Mouse (Mus musculus): ENCODE measurements at regions not wholly inside any gene's neighbourhood (a gene's known extent, or its start where the extent isn't known, plus 50 kb on each side); places are given as distances from the start of the nearest gene placed in this dataset.
A peak's percentile ranks its signal among the peaks of the same experiment; 100 is the strongest.
"Not testable (repeated sequence)": the region's sequence is repeated elsewhere in the genome, so short reads cannot be mapped to it uniquely, and the experiment has no call there.

DNA sequence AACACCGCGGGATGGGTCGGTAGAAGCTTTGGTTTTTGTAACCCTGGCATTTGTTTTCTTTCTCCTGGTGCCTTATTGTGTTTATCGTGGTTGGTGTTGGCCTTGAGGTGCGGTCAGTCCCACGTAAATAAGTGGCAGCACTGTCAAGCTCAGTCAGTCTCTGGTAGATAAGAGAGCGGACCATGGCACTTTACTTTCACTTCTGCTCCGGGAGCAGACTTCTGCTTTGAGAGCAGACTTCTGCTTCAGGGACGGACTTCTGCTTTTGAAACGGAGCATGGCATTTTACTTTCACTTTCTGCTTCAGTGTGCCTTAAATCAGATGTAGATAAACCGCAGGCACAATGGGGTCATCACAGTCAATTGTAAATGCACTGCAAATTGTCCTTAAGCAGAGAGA lies 54.3 kb upstream of the Ccdc66 start:
- intact Hi-C loops (cut with DNase I); DNase-seq: not testable (repeated sequence)

DNA sequence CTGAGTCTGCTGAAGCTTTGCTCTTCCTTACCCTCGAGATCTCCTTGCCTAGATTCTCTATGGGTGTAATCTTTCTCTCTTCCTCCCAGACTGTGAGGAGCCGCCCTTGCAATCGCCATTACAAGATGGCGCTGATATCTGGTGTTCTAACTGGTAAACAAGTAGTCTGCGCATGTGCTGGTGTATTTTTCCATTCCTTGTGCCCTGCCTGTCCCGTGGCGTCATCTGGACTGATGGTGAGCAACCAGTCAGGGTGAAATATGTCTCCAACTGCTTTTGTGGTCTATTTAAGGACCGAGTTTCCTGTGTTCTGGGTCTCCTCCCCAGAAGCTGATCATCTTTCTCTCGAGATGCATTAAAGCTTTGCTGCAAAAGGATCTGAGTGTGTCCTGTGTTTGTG lies 53.7 kb upstream of the Ccdc66 start:
- DNase-seq; intact Hi-C loops (cut with DNase I): not testable (repeated sequence)

DNA sequence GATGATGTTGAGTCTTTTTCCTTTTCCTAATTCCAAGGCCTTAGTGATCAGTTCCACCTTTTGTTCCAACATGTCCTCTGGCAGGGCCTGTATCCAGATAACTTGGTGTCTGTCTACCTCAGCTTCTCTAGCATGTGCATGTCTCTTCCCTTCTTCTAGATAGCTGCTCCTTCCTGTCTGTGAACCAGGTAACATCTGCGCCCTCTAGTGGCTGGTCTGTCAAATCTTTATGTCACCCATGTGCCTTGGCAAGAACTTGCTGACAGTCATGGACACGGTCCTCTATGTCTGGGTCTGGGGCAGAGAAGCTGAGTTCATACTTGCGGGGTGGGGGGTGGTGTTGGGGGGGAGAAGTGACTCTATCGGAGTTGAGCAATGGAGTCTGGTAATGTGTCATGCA lies 52.2 kb upstream of the Ccdc66 start:
- DNase-seq: peak; percentile 68
- intact Hi-C loops (cut with DNase I): no loop called here

DNA sequence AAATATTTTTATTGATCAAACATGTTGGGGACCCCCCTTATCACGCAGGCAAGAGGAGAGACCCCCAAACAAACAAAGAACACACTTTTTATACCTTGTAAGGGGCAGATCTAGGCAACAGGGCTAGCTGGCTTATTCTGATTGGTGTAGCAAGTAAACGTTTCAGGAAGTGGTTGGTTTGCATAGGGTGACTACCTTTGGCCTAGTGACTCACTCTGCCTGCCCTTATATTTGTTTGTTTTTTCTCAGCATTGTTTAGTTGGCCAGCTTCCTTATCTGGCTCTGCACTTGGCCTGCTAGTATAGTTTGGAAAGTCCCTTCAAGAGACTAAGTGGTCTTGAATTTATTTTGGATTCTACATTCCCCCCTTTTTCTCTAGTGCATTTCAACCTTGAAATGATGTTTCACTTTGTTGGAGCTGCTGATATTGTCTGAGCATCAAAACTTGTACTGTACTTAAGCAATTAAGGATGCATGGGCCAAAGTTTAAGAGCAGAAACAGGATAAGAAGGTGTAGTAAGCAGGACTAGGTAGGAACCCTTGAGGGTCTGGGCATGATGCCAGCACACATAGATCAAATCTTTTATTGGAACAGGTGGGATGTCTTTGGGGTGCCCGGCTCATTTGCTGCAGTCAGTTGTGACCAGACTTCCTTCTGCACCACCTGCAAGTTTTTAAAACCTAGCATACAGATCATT lies 50.7 kb upstream of the Ccdc66 start:
- DNase-seq: peak; percentile 2
- intact Hi-C loops (cut with DNase I): loop anchor here (10.0 kb wide), 1 partner anchor 46 kb away; no protein-coding TSS in a partner anchor
